Mouse (Mus musculus) testis, adult 2 months (tissue): Measurements from ENCODE around the gene Ctr9. TPM values are rescaled to one million over a fixed set of nuclear protein-coding genes. Genes with fewer than 3 reads are reported as not detected.

ENCODE experiments used
- H3K27ac ChIP-seq: fragments of 200-500 bp; 2 replicates; pipeline ENCODE4 v1.5.1; 2012; ENCODE audit warnings: low read depth, low read length; ENCODE audit not compliant: control insufficient read depth, insufficient read depth
- H3K27me3 ChIP-seq: fragments of 200-500 bp; 2 replicates; pipeline ENCODE4 v1.6.1; 2012; ENCODE audit warnings: mild to moderate bottlenecking, low read length, moderate library complexity; ENCODE audit not compliant: control insufficient read depth, insufficient read depth
- H3K36me3 ChIP-seq: fragments of 200-500 bp; 2 replicates; pipeline ENCODE4 v1.6.1; 2012; ENCODE audit warnings: mild to moderate bottlenecking, low read length; ENCODE audit not compliant: control insufficient read depth, insufficient read depth
- H3K4me1 ChIP-seq: fragments of 200-500 bp; 2 replicates; pipeline ENCODE4 v1.6.1; 2012; ENCODE audit warnings: low read length; ENCODE audit not compliant: control insufficient read depth, insufficient read depth
- H3K4me3 ChIP-seq: fragments of 200-500 bp; 2 replicates; pipeline ENCODE4 v1.5.1; 2012; ENCODE audit warnings: low read depth, mild to moderate bottlenecking, low read length, moderate library complexity, mixed read lengths; ENCODE audit not compliant: control insufficient read depth
- CTCF ChIP-seq: fragments of 200-500 bp; IDR thresholded peaks from 2 replicates; pipeline ENCODE4 v1.5.1; 2012; ENCODE audit warnings: low read depth, mild to moderate bottlenecking, inconsistent platforms, low read length, moderate library complexity; ENCODE audit not compliant: control insufficient read depth, insufficient read depth, insufficient replicate concordance
- POLR2A ChIP-seq: fragments of 200-500 bp; IDR thresholded peaks from 2 replicates; pipeline ENCODE4 v1.6.1; 2012; ENCODE audit warnings: low read depth, mild to moderate bottlenecking, inconsistent platforms, low read length, moderate library complexity; ENCODE audit not compliant: control insufficient read depth
- polyA plus RNA-seq: library from polyadenylated mRNA; depleted of rRNA; stranded (reverse); fragments of >200 nt; gene quantifications from 2 replicates; pipeline ENCODE4 v1.2.3, GENCODE M21; 2012

The Ctr9 gene
- polyA plus RNA-seq, 1 experiment, result 19.3 TPM

GRCm38 (mm10) chr7:110989286-110989879 lies 39.4 kb upstream of the Ctr9 start:
- Histone ChIP-seq H3K4me1 (no peaks in the 10 kb centered on the region), H3K27me3 (no peaks in the 10 kb centered on the region), H3K4me3 (no peak overlapping the region), H3K36me3 (no peaks in the 10 kb centered on the region), H3K27ac (no peak overlapping the region)
- TF ChIP-seq POLR2A, result no peak
- no peak for TF ChIP-seq CTCF

- TF ChIP-seq CTCF (no peak), POLR2A (no peak)
- H3K4me3 ChIP-seq, result no peak overlapping the region; the same call in 1 of the 2 replicates
- no peak overlapping the region for H3K27ac ChIP-seq
These were observed 38.2 kb upstream of the Ctr9 start for GRCm38 (mm10) chr7:110990356-110991220.

GRCm38 (mm10) chr7:110991221-110991494 lies 37.6 kb upstream of the Ctr9 start:
- no peak overlapping the region for H3K4me3 ChIP-seq
- no peak for TF ChIP-seq POLR2A
- TF ChIP-seq CTCF, result no peak
- no peaks in the 10 kb centered on the region for H3K27me3 ChIP-seq
- no peaks in the 10 kb centered on the region for H3K36me3 ChIP-seq
- H3K4me1 ChIP-seq, result no peaks in the 10 kb centered on the region
- H3K27ac ChIP-seq, result no peak overlapping the region

More at GRCm38 (mm10) chr7:110990356-110991220, 38.2 kb upstream of the Ctr9 start:
- Histone ChIP-seq H3K4me1 (no peaks in the 10 kb centered on the region), H3K36me3 (no peaks in the 10 kb centered on the region), H3K27me3 (no peaks in the 10 kb centered on the region)

GRCm38 (mm10) chr7:110998887-110999827 lies 29.6 kb upstream of the Ctr9 start:
- Histone ChIP-seq H3K36me3 (no peaks in the 10 kb centered on the region), H3K4me3 (no peak overlapping the region), H3K27ac (no peak overlapping the region), H3K4me1 (no peaks in the 10 kb centered on the region), H3K27me3 (no peaks in the 10 kb centered on the region)
- TF ChIP-seq CTCF (no peak), POLR2A (no peak)

GRCm38 (mm10) chr7:111004136-111004840 lies 24.5 kb upstream of the Ctr9 start:
- Histone ChIP-seq H3K36me3 (no peaks in the 10 kb centered on the region), H3K4me1 (no peaks in the 10 kb centered on the region), H3K27me3 (no peaks in the 10 kb centered on the region), H3K27ac (no peak overlapping the region), H3K4me3 (no peak overlapping the region)
- TF ChIP-seq CTCF (no peak), POLR2A (no peak)

GRCm38 (mm10) chr7:111014039-111014605 lies 14.6 kb upstream of the Ctr9 start:
- Histone ChIP-seq H3K27ac (no peak overlapping the region), H3K4me3 (no peak overlapping the region), H3K4me1 (no peaks in the 10 kb centered on the region), H3K27me3 (no peaks in the 10 kb centered on the region), H3K36me3 (no peaks in the 10 kb centered on the region)
- no peak for TF ChIP-seq CTCF
- no peak for TF ChIP-seq POLR2A

- Histone ChIP-seq H3K27me3 (no peaks in the 10 kb centered on the region), H3K36me3 (no peaks in the 10 kb centered on the region), H3K27ac (no peak overlapping the region), H3K4me3 (no peak overlapping the region), H3K4me1 (no peaks in the 10 kb centered on the region)
- TF ChIP-seq POLR2A (no peak), CTCF (peak; percentile 89; the same call in 1 of the 2 replicates)
These were observed 13.9 kb upstream of the Ctr9 start for GRCm38 (mm10) chr7:111014893-111015292.
